Mouse (Mus musculus) kidney, embryonic 16.5 days (tissue): ENCODE data around the gene Awat1. TPM values are rescaled to one million over a fixed set of nuclear protein-coding genes. Genes with fewer than 3 reads are reported as not detected.

Source experiments
- ATAC-seq: fragments of 200-750 bp; cut with Nextera tagmentation; 2 replicates; pipeline ENCODE4 v1.8.0; 2017; ENCODE audit warnings: moderate TSS enrichment; ENCODE audit not compliant: low FRiP score, low TSS enrichment
- H3K27ac ChIP-seq: fragments of 300-500 bp; sonication (generic); 2 replicates; pipeline ENCODE4 v1.5.1; 2014; ENCODE audit warnings: low read length
- H3K27me3 ChIP-seq: fragments of 300-500 bp; sonication (generic); 2 replicates; pipeline ENCODE4 v1.6.1; 2014; ENCODE audit warnings: low read length, control low read depth, mixed read lengths; ENCODE audit not compliant: insufficient read depth
- H3K36me3 ChIP-seq: fragments of 300-500 bp; sonication (generic); 2 replicates; pipeline ENCODE4 v1.6.1; 2014; ENCODE audit warnings: low read length, control low read depth, mixed read lengths; ENCODE audit not compliant: insufficient read depth
- H3K4me1 ChIP-seq: fragments of 300-500 bp; sonication (generic); 2 replicates; pipeline ENCODE4 v1.6.1; 2014; ENCODE audit warnings: low read length, control low read depth, mixed read lengths; ENCODE audit not compliant: insufficient read depth
- H3K4me2 ChIP-seq: fragments of 300-500 bp; sonication (generic); replicated peaks from 2 replicates; pipeline ENCODE4 v1.6.1; 2014; ENCODE audit warnings: low read depth, low read length
- H3K4me3 ChIP-seq: fragments of 300-500 bp; sonication (generic); 2 replicates; pipeline ENCODE4 v1.5.1; 2014; ENCODE audit warnings: mild to moderate bottlenecking, low read length
- H3K9ac ChIP-seq: fragments of 300-500 bp; sonication (generic); replicated peaks from 2 replicates; pipeline ENCODE4 v1.6.1; 2014; ENCODE audit warnings: low read length
- H3K9me3 ChIP-seq: fragments of 300-500 bp; sonication (generic); 2 replicates; pipeline ENCODE4 v1.6.1; 2016; ENCODE audit warnings: low read length, control low read depth
- WGBS: fragments of 180-500 bp; shearing (Covaris S2); extraction: QIAGEN DNeasy Blood & Tissue Kit; methylation state at CpG from one replicate; pipeline ENCODE4 v1.1.7; 2014; 5-methylcytosine and 5-hydroxymethylcytosine counted together
- polyA plus RNA-seq: library from polyadenylated mRNA; unstranded; fragments of >200 nt; fragmentation: Nextera tagmentation; extraction: Ambion mirVana; gene quantifications from 2 replicates; pipeline ENCODE4 v1.2.1, GENCODE M21; 2015

Gene Awat1
- not detected in 2 replicates for polyA plus RNA-seq

DNA sequence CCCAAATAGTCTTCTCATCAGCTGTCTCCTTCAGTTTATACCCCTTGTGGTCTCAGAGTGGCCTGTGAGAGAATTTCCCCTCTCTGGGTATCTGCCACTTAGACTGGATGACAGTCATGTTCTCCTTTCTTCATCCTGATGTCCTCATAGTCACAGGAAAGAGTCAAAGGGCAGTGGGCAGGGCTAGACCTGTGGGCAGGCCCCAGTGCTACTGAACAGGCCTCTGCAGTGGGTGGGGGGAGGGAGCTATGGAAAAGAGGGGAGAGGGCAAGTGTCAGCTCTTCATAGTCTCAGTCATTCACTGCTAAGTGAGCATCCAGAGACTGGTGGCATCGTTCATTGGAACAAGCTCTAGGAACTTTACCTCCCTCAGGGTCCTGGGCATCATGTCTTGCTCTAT, at the start of gene Awat1:
TSS of gene Awat1 (plus strand) at position 301 of the 400 bp plus-strand sequence.
- H3K9ac ChIP-seq: no peak within 1 kb of the TSS
- no peak for ATAC-seq
- H3K27ac ChIP-seq: no peak within 1 kb of the TSS
- no peak within 1 kb of the TSS for H3K4me3 ChIP-seq
- H3K9me3 ChIP-seq: no peaks in the 10 kb centered on the region
- no peaks in the 10 kb centered on the region for H3K36me3 ChIP-seq
- no peak within 1 kb of the TSS for H3K4me2 ChIP-seq
- peaks cover 7% of the 10 kb centered on the region; the same call in 1 of the 2 replicates for H3K27me3 ChIP-seq
- H3K4me1 ChIP-seq: no peaks in the 10 kb centered on the region
- whole genome bisulfite sequencing: 75% methylated on average over 1 of the region's 1 CpGs

DNA sequence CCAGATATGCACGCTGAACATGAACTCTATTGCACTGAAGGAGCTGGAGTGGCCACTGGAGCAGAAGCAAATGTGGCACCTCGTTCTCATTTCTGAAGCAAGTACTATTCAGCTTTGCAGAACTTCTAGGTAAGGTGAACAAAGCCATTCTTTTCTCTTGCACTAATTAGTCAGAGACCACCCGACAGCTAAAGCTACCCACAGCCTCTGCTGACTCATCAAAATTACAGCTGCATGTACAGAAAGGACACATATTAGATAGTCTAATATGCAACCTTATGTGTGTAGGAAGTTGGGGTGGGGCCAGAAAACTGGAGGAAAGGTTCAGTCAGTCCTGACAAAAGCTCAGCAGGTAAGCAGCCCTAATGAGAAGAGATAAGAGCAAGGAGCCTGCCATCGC, 47.6 kb upstream of the Awat1 start, which contains the start of gene Dgat2l6:
TSS of gene Dgat2l6 (plus strand) at position 368 of the 400 bp plus-strand sequence.
- no peak within 1 kb of the TSS for H3K9ac ChIP-seq
- no peaks in the 10 kb centered on the region for H3K36me3 ChIP-seq
- WGBS: 83% methylated on average over 4 of the region's 4 CpGs
- H3K4me2 ChIP-seq: no peak within 1 kb of the TSS
- no peak within 1 kb of the TSS for H3K4me3 ChIP-seq
- H3K27me3 ChIP-seq: peaks cover 20% of the 10 kb centered on the region; the same call in 1 of the 2 replicates
- no peaks in the 10 kb centered on the region for H3K4me1 ChIP-seq
- H3K9me3 ChIP-seq: no peaks in the 10 kb centered on the region
- no peak for ATAC-seq
- H3K27ac ChIP-seq: no peak within 1 kb of the TSS

DNA sequence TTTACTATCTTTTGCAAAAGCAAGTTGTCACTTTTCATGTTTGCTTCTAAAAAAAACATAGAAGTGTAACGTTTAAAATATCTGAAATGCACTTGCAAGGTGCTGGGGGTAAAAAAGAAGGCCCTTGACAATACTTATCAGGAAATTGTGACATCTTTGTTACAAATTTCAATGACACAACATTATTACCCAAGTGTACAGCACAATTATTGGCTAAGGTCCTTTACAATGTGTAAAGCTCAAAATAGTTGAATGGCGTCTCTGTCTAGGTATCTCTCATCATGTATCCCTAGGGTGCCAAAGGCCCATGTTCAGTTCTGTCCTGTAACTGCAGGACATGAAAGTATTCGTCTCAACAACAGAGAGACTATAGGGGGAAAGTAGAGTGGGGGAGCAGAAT, 16.0 kb upstream of the Awat1 start:
- Histone ChIP-seq H3K36me3 (no peaks in the 10 kb centered on the region), H3K4me1 (no peaks in the 10 kb centered on the region), H3K9ac (no peak overlapping the region), H3K27me3 (no peaks in the 10 kb centered on the region; the same call in 1 of the 2 replicates), H3K4me2 (no peak overlapping the region), H3K27ac (no peak overlapping the region), H3K4me3 (no peak overlapping the region), H3K9me3 (no peaks in the 10 kb centered on the region)
- ATAC-seq: no peak
- WGBS: 85% methylated on average over 3 of the region's 3 CpGs

DNA sequence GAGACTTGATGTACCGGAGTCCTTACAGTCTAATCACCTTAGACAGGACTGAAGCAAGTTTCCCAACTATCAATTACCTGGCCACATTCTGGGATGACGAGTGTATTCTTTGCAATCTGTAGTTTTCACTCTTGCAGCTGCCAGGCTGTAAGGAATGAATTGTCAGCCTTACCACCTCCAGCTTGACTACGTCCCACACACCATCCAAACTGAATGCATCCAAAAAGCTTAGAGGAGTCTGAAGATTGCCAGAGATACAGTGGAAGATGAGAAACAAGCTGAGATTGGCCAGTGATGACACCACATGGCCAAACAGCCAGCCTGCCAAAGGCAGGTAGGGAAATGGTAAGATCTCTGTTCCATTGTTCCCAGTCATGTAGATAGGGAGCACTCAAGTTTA, 6.4 kb upstream of the Awat1 start:
- Histone ChIP-seq H3K27ac (no peak overlapping the region), H3K27me3 (no peaks in the 10 kb centered on the region; the same call in 1 of the 2 replicates), H3K4me2 (no peak overlapping the region), H3K9me3 (no peaks in the 10 kb centered on the region), H3K4me1 (no peaks in the 10 kb centered on the region), H3K4me3 (no peak overlapping the region), H3K36me3 (no peaks in the 10 kb centered on the region), H3K9ac (no peak overlapping the region)
- WGBS: 85% methylated on average over 3 of the region's 3 CpGs
- no peak for ATAC-seq

DNA sequence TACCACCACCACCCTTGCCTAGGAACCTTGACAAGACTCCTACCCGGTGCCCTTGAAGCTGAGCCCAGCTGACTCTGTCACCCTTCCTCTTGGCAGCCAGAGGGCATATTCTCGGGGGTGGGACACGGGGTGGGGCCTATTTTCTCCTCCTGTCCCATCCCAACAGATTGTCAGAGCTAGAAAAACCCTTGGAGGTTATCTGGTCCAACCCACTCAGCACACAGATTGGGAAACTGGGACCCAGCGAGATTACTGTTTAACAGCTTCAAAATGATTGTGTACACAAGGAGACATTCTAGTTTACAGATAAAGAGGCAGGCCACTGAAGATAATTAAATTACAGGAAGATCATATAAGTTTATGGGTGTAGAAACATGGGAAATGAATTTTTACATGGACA, 22.7 kb downstream of the Awat1 start, which contains the start of gene P2ry4:
TSS of gene P2ry4 (minus strand) at position 79 of the 400 bp plus-strand sequence.
- Histone ChIP-seq H3K4me1 (no peaks in the 10 kb centered on the region), H3K4me2 (no peak within 1 kb of the TSS), H3K27ac (no peak within 1 kb of the TSS), H3K9ac (no peak within 1 kb of the TSS), H3K4me3 (no peak within 1 kb of the TSS), H3K9me3 (no peaks in the 10 kb centered on the region), H3K36me3 (no peaks in the 10 kb centered on the region), H3K27me3 (peaks cover 13% of the 10 kb centered on the region; the same call in 1 of the 2 replicates)
- no peak for ATAC-seq
- 76% methylated on average over 4 of the region's 4 CpGs for WGBS

DNA sequence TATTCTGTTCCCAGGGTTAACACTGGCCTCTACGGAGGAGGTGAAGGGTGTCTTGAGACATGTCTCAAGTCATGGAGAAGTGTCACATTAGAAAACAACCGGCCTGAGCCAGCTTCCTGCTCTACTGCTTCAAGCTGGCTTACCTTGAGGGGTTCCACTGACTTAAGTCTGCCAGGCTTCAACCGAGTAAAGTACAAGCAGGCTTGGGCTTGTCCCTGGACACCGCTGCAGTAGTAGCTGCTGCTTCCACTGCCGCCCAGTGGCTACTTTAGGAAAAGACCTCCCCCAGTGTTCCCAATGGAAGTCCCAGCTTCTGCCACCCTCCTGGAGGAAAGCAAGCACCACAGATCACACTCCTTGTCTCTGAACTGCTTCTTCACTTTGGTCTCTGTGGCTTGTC, 25.4 kb downstream of the Awat1 start:
- 32% methylated on average over 5 of the region's 5 CpGs for WGBS
- peak; percentile 74; the same call in 1 of the 2 replicates for ATAC-seq
- Histone ChIP-seq H3K9me3 (no peaks in the 10 kb centered on the region), H3K4me2 (no peak overlapping the region), H3K27me3 (peaks cover 16% of the 10 kb centered on the region; the same call in 1 of the 2 replicates), H3K4me3 (no peak overlapping the region), H3K9ac (no peak overlapping the region), H3K4me1 (no peaks in the 10 kb centered on the region), H3K36me3 (no peaks in the 10 kb centered on the region), H3K27ac (no peak overlapping the region)

DNA sequence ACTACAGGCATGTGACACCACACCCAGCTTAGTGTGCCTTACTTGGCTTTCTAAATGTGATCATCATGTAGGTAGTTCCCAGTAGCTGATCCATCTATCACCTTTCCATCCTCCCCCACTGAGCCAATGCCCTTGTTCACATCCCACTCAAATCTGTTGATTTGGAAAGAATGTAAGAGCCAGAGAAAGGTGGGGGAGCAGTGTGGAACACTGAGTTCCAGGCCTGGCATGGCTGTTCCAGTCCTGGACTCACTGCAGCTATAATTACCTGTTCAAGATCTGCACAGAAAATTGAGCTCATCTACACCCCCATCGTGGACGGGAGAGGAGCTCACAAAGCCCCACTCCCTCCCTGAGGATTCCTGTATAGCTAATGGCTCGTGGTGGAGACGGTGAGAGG, 27.7 kb downstream of the Awat1 start:
- 68% methylated on average over 4 of the region's 4 CpGs for WGBS
- no peaks in the 10 kb centered on the region for H3K36me3 ChIP-seq
- no peak for ATAC-seq
- peaks cover 16% of the 10 kb centered on the region; the same call in 1 of the 2 replicates for H3K27me3 ChIP-seq
- H3K4me3 ChIP-seq: no peak overlapping the region
- no peak overlapping the region for H3K27ac ChIP-seq
- H3K9me3 ChIP-seq: no peaks in the 10 kb centered on the region
- no peaks in the 10 kb centered on the region for H3K4me1 ChIP-seq
- no peak overlapping the region for H3K9ac ChIP-seq
- H3K4me2 ChIP-seq: no peak overlapping the region

DNA sequence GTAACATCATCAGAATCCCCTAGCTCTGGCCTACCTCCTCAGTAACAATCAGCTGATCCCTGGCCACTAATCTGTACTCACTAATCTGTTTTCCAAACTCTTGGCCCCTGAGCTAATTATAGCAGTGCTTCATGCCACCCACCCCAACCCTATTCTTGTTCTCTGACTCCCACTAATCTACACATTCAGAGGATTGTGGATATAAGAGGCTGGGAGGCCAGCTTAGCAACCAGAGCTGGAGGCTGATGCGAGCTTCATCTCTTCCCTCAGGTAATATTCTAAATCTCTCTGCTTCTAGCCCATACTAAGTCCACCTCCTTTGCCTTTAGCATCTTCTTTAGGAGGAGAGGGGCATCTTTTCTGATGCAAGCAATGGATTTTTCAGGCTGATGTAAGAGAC, 33.3 kb downstream of the Awat1 start, which contains the start of gene Arr3:
TSS of gene Arr3 (plus strand) at position 184 of the 400 bp plus-strand sequence.
- Histone ChIP-seq H3K27ac (no peak within 1 kb of the TSS), H3K9ac (no peak within 1 kb of the TSS), H3K4me1 (no peaks in the 10 kb centered on the region), H3K27me3 (peaks cover 13% of the 10 kb centered on the region; the same call in 1 of the 2 replicates), H3K4me2 (no peak within 1 kb of the TSS), H3K36me3 (no peaks in the 10 kb centered on the region), H3K4me3 (no peak within 1 kb of the TSS), H3K9me3 (no peaks in the 10 kb centered on the region)
- ATAC-seq: no peak
- WGBS: 88% methylated on average over 1 of the region's 1 CpGs

DNA sequence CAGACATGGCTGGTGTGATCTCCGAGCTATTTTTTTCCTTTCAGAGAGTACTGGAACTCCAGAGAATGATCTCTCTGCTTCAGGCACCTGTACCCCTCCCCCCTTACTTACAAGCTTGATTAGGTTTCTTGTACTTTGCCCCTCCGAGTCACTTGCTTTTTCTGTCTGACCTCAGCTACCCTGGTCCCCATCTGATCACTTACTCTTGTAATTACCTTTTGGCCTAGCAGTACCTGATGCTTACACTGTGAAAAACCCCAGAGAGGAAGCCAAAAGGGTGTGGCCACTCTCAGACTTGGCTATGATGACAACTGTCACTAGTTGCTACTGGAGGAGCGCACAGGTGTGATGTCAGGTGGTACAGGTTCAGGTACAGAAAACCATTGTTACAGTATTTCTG, 46.4 kb downstream of the Awat1 start:
- Histone ChIP-seq H3K4me3 (no peak overlapping the region), H3K27ac (no peak overlapping the region), H3K9me3 (no peaks in the 10 kb centered on the region), H3K4me1 (no peaks in the 10 kb centered on the region), H3K4me2 (no peak overlapping the region), H3K36me3 (peaks cover 9% of the 10 kb centered on the region; the same call in 1 of the 2 replicates), H3K9ac (no peak overlapping the region), H3K27me3 (peaks cover 5% of the 10 kb centered on the region; the same call in 1 of the 2 replicates)
- WGBS: 55% methylated on average over 3 of the region's 3 CpGs
- ATAC-seq: peak; percentile 23; the same call in 1 of the 2 replicates

DNA sequence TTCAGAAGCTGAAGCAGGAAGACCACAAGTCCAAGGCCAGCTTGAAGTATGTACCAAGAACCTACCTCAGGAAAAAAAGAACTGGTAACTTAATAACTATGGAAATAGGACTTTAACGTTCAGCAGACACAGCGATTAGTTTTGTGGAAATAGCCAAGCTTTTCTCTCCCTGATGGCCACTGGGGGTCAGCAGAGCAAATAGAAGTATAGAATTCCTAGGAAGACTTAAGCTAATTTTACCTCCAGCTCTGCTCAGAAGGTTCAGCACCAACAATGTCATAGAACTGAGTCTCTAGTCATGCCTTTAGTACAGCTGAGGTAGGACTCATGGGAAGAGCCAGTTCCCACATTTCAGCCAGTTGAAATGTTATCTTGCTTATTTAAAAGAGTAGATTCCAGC, 49.3 kb downstream of the Awat1 start:
- Histone ChIP-seq H3K4me1 (no peaks in the 10 kb centered on the region), H3K9ac (no peak overlapping the region), H3K36me3 (peaks cover 10% of the 10 kb centered on the region; the same call in 1 of the 2 replicates), H3K27ac (no peak overlapping the region), H3K4me2 (no peak overlapping the region), H3K4me3 (no peak overlapping the region), H3K9me3 (no peaks in the 10 kb centered on the region), H3K27me3 (peaks cover 4% of the 10 kb centered on the region; the same call in 1 of the 2 replicates)
- whole genome bisulfite sequencing: 58% methylated on average over 2 of the region's 2 CpGs
- no peak for ATAC-seq
